ENCODE assay signal across 8 mouse cellular contexts in genomic region chr4:141310191-141310606, GRCm38 (mm10). TPM values are rescaled to one million over a fixed set of nuclear protein-coding genes. Genes with fewer than 3 reads are reported as not detected.
A peak's percentile ranks its signal among the peaks of the same experiment; 100 is the strongest.
DNase-seq lines count a peak whose midpoint lies in the region; ATAC-seq and TF ChIP-seq lines count a peak whose summit lies in the region.

No protein-coding gene starts in this region.

- peak overlapping the region; percentile 1; the same call in 1 of the 2 replicates for H3K4me2 ChIP-seq in kidney, postnatal 0 days (ENCODE audit: low read length)

- H3K36me3 ChIP-seq in kidney, postnatal 0 days (ENCODE audit: insufficient read depth, low read length), result peaks cover 12% of the 10 kb centered on the region; the same call in 1 of the 2 replicates

- H3K9me3 ChIP-seq in kidney, postnatal 0 days (replicated peaks; ENCODE audit: low read length), result no peaks in the 10 kb centered on the region

- no peak overlapping the region for H3K4me3 ChIP-seq in kidney, postnatal 0 days (replicated peaks; ENCODE audit: low read depth, low read length)

- no peak overlapping the region; the same call in 1 of the 2 replicates for H3K9ac ChIP-seq in kidney, postnatal 0 days (ENCODE audit: low read depth, low read length)

- 17% methylated on average over 8 of the region's 8 CpGs for WGBS in kidney, postnatal 0 days

- no peaks in the 10 kb centered on the region for H3K27me3 ChIP-seq in kidney, postnatal 0 days (ENCODE audit: insufficient read depth, low read length)

- peak; percentile 71 for DNase-seq in urinary bladder, postnatal 25 days (ENCODE audit: low spot score)
- no peak for DNase-seq in urinary bladder, postnatal 10 days (ENCODE audit: low spot score)
- DNase-seq in heart, adult 18-20 months, result peak; percentile 77 to 84
- peak; percentile 92 for DNase-seq in kidney, postnatal 0 days (ENCODE audit: low spot score)
- peak; percentile 83 for DNase-seq in lung, postnatal 36 days
- DNase-seq in thymus, postnatal 36 days, result no peak
- DNase-seq in right cerebral cortex, adult 18-20 months, result no peak

- peaks cover 55% of the 10 kb centered on the region for H3K4me1 ChIP-seq in kidney, postnatal 0 days (replicated peaks; ENCODE audit: insufficient read depth, low read length)

- peak overlapping the region; percentile 73 for H3K27ac ChIP-seq in kidney, postnatal 0 days

- no peak for TF ChIP-seq CTCF in kidney, postnatal 0 days (IDR thresholded peaks at IDR 0.05; ENCODE audit: low read depth)

- peak; percentile 50 for ATAC-seq in kidney, postnatal 0 days (replicated peaks; ENCODE audit: low FRiP score, low read depth)
- no peak for ATAC-seq in granulocyte monocyte progenitor cell, adult 5-6 weeks (replicated peaks; ENCODE audit: poor library complexity, severe bottlenecking)

RNA-seq across cellular contexts. Expression of gene Epha2, which starts 9.2 kb away (rescaled TPM):
- 1 to 10 TPM; 6.2 to 6.6 TPM for total RNA-seq in heart, adult 18-20 months (2021)
- 5.6 and 5.8 TPM in 2 replicates for polyA plus RNA-seq in kidney, postnatal 0 days (2015; fragmentation: Nextera tagmentation; extraction: Ambion mirVana)
- 0.88 TPM in 1 of 2 replicates, not detected in the other for total RNA-seq in granulocyte monocyte progenitor cell, adult 5-6 weeks (2014; fragmentation: Nextera tagmentation)
- 0.10 TPM in 1 of 2 replicates, not detected in the other for total RNA-seq in granulocyte monocyte progenitor cell, adult 5-6 weeks (2017)

RNA-seq across cellular contexts. Expression of gene Fam131c, which starts 57.8 kb away (rescaled TPM):
- 1 to 10 TPM; 3.1 to 3.7 TPM for total RNA-seq in heart, adult 18-20 months (2021)
- polyA plus RNA-seq in kidney, postnatal 0 days (2015; fragmentation: Nextera tagmentation; extraction: Ambion mirVana), result 2.8 and 3.1 TPM in 2 replicates
- total RNA-seq in granulocyte monocyte progenitor cell, adult 5-6 weeks (2014; fragmentation: Nextera tagmentation), result not detected in 2 replicates
- total RNA-seq in granulocyte monocyte progenitor cell, adult 5-6 weeks (2017), result not detected in 2 replicates

Comparison
In these comparisons a context has a peak if more than half of its experiments do, and no peak if none do; other contexts are left out.
1. DNase-seq: peak in urinary bladder, postnatal 25 days (single experiment), heart, adult 18-20 months (2 of 2), kidney, postnatal 0 days (single experiment) and lung, postnatal 36 days (single experiment); none in urinary bladder, postnatal 10 days (single experiment), thymus, postnatal 36 days (0 of 2) and right cerebral cortex, adult 18-20 months (single experiment).
2. RNA of gene Fam131c, which starts 57.8 kb away (total RNA-seq): 3.1 to 3.7 TPM in heart, adult 18-20 months; not detected in granulocyte monocyte progenitor cell, adult 5-6 weeks; every median in the first group is over 4 times any median in the second.